Mouse (Mus musculus): ENCODE data around the gene Ccdc106.
"Not testable (repeated sequence)": the region's sequence is repeated elsewhere in the genome, so short reads cannot be mapped to it uniquely, and the experiment has no call there.

Ccdc106 gene

DNA sequence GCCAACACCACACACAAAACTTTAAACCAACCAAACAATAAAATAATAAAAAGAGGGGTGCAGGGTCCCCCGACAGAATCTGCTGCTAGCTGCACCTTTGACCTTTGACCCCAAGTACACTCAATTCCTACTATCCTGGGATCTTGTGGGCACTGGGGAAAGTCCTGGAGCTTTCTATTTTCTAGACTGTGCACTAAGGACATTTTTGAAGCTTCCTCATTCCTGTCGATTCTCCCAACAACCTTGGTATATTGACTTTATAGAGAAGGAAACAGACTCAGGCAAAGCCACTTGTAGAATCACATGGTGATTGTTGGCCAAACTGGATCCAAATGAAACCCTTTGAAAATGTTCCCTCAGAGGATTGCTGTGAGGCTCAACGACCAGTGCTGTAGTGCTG, 4.3 kb upstream of the Ccdc106 start:
- no peak for DNase-seq

DNA sequence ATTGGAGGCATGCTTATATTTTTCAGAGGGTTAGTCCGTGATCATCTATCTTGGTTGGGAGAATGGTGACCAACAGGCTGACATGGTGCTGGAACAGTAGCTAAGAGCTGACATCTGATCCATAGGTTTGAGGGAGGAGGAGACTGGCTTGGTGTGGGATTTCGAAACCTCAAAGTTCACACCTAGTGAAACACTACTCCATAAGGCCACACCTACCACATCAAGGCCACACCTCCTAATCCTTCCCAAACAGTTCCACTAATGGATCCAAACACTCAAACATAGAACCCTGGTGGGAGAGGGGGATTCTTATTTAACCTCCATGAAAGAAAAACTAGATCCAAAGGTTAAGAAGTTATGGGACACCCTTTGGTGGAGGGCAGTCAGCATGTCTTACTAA, 3.4 kb upstream of the Ccdc106 start:
- DNase-seq = no peak

DNA sequence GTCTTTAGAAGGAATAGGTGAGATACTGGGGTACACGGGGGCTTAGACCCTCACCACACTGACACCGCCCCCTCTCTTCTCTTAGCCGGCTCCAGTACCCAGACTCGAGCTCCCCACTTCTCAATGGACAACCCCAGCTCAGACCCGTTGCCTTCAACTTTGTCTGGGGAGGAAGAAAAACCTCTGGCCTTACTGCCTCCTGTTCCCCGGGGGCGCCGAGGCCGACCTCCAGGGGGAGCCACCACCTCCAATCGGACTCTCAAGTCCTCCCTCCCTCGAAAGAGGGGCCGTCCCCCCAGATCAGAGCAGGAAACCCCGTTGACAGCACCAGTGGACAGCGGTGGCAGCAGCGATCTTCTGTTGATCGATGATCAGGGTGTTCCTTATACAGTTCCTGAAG, 3.0 kb upstream of the Ccdc106 start:
- DNase-seq = peak; percentile 58

DNA sequence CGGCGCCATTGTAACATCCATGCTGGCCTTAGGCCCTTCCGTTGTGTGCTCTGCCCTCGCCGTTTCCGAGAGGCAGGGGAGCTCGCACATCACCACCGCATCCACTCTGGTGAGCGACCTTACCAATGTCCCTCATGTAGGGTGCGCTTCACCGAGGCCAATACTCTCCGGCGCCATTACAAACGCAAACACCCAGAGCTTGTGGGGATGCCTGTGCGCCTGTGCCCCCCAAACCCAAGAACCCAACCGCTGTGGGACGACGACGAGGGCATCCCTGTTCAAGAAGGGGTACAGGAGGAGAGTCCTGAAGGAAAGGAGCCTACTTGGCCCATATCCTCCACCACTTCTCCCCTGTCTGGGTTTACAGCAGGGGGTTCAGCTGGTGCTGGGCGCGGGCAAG, 2.4 kb upstream of the Ccdc106 start:
- peak; percentile 45 for DNase-seq

GRCm38 (mm10) chr7:5019576-5019975, 777 bp upstream of the Ccdc106 start:
- DNase-seq = not testable (repeated sequence)

DNA sequence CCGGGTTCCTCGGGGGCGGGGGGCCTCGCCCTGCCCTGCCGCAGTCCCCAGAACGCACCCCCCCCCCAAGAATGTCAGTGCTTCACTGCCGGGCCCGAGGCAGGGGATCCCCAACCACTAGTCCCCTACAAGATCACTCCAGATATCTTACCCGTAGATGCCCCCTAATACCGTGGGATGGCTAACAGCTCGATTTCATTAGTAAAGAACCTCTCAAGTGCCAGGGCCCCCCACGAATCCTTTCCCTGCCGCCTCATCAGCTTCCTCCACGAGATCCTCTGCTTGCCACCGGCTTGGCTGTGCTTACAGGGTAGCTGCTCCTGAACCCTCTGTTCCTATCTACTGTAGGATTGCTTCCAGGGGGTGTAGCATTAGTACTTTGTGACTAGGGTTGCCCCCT, 332 bp downstream of the Ccdc106 start:
- no peak for DNase-seq

DNA sequence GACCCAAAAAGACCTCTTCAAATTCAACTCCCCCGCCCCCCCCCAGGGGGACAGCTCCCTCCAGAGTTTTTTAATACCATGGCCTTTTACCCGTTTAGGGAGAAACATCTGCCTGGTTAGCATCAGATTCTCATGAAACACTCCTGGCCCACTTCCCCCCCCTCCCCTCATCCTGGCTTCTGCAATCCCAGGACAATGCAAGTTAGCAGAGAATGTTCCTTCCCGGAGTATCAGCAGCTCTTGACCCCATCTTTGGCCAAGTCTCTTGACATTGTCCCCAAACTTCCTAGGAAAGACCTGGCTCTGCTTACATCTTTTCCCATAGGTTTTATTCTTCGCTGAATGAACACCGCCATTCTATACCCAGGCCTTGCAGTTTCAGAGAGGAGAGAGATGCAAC, 844 bp downstream of the Ccdc106 start:
- no peak for DNase-seq

DNA sequence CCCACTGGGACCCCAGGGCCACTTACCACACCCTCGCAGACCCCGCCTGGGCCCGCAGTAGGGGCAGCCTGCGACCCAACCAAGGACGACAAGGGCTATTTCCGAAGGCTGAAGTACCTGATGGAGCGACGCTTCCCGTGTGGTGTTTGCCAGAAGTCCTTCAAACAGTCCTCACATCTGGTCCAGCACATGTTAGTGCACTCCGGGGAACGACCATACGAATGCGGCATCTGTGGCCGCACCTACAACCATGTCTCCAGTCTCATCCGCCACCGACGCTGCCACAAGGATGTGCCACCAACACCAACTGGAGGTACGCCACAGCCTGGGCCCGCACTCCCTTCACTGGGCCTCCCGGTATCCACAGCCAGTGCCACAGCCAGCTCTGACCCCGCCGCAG, 9.2 kb downstream of the Ccdc106 start:
- DNase-seq = no peak

DNA sequence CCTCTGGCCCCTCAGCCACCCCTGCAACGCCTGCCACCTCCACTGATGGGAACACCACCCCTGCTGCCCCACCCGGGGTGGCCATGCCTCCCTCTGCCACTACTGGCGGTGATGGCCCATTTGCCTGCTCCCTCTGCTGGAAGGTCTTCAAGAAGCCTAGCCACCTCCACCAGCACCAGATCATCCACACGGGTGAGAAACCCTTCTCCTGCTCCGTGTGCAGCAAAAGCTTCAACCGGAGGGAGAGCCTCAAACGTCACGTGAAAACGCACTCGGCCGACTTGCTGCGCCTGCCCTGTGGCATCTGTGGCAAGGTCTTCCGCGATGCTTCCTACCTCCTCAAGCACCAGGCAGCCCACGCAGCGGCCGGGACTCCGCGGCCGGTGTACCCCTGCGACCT, 9.6 kb downstream of the Ccdc106 start:
- no peak for DNase-seq

- no peak for DNase-seq
Observed at GRCm38 (mm10) chr7:5030554-5031275, 10.4 kb downstream of the Ccdc106 start.

DNA sequence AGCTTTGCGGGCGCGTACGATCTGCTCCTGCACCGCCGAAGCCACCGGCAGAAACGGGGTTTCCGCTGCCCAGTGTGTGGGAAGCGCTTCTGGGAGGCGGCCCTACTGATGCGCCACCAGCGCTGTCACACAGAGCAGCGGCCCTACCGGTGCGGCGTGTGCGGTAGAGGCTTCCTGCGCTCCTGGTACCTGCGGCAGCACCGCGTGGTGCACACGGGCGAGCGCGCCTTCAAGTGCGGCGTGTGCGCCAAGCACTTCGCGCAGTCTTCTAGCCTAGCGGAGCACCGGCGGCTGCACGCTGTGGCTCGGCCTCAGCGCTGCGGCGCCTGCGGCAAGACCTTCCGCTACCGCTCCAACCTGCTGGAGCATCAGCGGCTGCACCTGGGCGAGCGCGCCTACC, 11.1 kb downstream of the Ccdc106 start:
- DNase-seq = no peak

DNA sequence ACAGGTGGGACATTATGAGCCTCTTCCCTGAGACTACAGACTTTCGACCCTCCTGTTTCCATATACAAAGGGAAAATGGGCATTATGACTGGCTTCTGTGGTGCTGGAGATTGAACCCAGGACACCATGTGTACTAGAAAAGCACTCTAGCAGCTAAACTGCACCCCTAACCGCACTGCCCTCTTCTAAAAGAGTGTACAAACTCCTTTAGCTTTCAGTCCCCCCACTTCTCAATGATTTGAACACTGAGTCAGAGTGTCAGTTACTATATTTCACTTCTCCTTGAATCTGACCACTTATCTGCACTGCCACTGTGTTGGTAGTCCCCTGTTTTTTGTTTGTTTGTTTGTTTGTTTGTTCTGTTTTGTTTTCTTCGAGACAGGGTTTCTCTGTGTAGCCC, 13.5 kb downstream of the Ccdc106 start, which contains the start of gene 4632433K11Rik:
TSS of gene 4632433K11Rik (plus strand) at position 301 of the 400 bp plus-strand sequence.
- DNase-seq = no peak

- no peak for DNase-seq
Observed at GRCm38 (mm10) chr7:5035628-5036027, 15.3 kb downstream of the Ccdc106 start.

- no peak for DNase-seq
Observed at GRCm38 (mm10) chr7:5036136-5036535, 15.8 kb downstream of the Ccdc106 start.

DNA sequence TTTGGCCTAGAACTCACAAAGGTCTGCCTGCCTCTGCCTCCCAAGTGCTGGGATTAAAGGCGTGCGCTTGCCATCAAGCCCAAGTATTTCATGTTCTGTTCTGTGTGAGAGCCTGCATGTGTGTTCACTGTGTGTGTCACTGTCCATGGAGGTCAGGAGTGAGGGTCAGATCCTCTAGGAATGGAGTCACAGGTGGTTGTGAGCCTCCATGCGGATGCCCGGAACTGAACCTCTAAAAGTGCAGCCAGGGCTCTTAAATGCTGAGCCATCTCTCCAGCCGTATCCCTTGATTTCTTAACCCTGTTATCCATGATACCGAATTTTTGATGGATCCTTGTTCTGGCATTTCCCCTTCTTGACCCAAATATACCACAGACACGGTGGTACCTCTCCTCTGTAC, 16.7 kb downstream of the Ccdc106 start:
- DNase-seq = no peak

DNA sequence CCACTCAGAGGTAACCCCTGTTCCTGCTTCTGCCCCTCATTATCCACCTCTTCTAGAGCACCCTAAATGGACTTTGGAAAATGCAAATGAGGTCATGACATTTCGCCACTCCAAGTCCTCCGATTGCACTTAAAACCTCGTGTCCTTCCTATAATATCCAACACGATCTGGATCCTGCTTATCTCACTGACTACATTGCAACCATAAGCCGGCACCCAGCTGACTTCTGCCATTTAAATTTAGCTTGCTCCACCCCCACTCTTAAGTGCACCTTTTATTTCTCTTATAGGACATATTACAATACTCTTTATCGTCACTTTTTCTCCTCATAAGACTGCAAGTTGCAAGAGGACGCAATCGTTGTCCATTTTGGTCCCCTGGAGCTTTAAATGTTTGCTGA, 17.1 kb downstream of the Ccdc106 start:
- DNase-seq = no peak

GRCm38 (mm10) chr7:5038109-5038732, 17.9 kb downstream of the Ccdc106 start, which contains the start of gene Zfp784:
Gene Zfp784, minus strand, starts transcription at chr7:5038446.
- peak; percentile 94 for DNase-seq

GRCm38 (mm10) chr7:5038940-5039339, 18.6 kb downstream of the Ccdc106 start:
- DNase-seq = no peak

- DNase-seq = no peak
Observed at GRCm38 (mm10) chr7:5044981-5045380, 24.6 kb downstream of the Ccdc106 start.

GRCm38 (mm10) chr7:5046112-5046511, 25.8 kb downstream of the Ccdc106 start:
- DNase-seq = no peak

GRCm38 (mm10) chr7:5047313-5047712, 27.0 kb downstream of the Ccdc106 start:
- DNase-seq = no peak

- DNase-seq = peak; percentile 82
Observed at GRCm38 (mm10) chr7:5051193-5052192, 31.1 kb downstream of the Ccdc106 start, which contains the start of gene Zfp580. Gene Zfp580, plus strand, starts transcription at chr7:5051538.

DNA sequence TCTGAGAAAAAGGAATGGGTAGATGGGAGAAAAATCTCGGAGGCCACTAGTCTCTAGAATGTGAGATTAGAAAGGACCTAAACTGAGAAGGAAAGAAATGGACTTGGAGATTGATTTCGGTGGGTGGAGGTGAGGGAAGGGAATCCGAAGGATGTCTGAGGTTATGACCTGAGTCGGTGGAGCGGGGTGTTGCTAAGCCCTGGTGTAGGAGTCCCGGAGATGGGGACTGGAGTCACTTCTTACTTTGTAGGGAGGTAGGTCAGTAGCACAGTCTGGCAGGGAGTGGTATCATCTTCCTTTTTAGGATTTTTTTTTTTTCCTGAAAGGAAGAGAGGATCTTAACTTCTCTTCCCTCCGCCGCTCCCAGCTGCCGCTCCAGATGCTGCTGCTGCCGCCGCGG, 32.1 kb downstream of the Ccdc106 start:
- DNase-seq = no peak

Measured in cerebellum, adult 11 months (tissue).